Mouse (Mus musculus) neutrophil, adult 83 days (primary cell): Measurements from ENCODE around the gene Aaed1. TPM values are rescaled to one million over a fixed set of nuclear protein-coding genes. Genes with fewer than 3 reads are reported as not detected.

ENCODE experiments used
- total RNA-seq, 2 experiments: library from RNA; stranded (reverse); gene quantifications; one replicate each; pipeline ENCODE4 v1.2.4; 2023

The Aaed1 gene
- 10 to 100 TPM; 27.6 to 30.6 TPM for total RNA-seq

DNA sequence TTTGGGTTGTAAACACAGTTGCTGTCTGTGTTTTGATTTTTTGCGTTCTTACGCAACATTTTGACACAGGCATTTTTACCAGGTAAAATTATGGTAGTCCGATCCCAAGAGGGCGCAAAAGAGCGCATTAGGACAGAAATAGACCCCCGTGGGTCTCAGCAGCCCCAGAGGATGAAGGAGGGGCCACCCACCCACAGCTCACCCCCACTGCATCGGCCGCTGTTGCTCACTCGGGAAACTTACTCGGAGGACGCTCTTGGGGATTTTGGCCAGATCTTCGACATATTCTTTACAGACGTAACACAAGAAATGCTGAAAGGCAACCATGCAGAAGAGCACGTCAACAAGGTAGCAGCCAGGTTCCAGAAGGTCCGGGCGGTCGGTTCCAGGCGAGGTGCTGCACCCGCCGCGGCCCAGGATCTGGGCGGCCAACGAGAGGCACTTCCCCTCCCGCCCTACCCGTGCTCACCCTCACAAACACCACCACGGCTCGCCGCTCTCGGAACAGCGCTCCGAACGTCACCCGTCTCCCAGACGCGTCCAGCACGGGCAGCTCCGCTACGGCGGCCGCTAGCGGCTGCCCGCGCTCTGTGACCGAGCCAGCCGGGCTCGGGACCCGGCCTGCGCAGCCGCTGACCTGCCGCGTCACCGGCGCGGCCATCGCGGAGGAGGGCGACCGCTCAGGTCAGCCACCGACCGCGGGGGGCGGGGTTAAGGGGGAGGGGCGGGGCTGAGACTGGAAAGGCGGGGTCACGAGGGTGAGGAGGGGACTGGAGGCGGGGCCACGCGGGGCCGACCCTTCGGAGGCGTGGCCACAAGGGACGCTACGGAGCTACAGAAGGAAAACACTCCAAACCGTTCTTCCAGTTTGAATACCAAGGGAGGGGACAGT lies at the start of gene Aaed1:
TSS of gene Aaed1 (minus strand) at position 687 of the 892 bp plus-strand sequence.

DNA sequence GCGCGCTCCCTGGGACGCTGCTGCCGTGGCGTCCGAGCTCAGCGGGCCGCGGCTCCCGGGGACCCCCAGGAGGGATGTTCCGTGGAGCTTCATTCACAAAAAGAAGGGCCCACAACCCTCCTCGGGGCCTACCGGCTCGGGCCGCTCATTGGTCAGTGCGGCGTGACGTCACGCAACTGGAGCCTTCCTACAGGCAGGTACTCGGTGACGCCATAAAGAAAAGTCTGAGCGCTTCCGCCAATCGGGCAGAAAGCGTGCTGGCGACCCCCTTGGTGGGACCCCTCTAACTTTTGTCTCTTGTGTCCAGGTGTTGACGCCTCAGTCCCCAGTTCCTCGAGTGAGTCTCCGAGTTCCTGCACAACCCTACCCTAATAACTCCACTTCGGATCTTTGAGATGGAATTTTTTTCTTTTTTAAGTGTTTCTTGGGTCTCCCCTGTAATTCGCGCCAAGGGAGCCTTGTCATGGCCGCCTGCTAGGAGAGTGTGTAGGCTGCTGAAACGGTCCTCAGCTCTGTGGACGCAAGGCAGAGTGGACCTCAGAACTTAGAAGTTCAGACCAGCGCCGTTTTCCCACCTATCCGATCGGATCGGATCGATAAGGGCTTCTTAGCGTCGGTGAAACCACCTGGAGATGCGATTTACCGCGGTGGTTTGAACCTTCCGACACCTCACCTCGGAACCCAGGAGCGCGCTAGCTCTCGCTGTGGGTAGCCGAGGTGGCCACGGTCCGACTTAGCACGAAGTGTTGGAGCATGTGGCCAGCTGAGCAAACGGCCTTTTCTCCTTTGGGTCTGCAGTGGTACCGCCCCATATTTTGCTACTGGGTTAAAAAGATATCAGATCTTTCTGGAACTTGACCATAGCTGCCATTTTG lies 37.4 kb downstream of the Aaed1 start, which contains the start of gene Cdc14b:
TSS of gene Cdc14b (minus strand) at position 412 of the 875 bp plus-strand sequence.

Other genes starting within 250 kb of the Aaed1 start
- gene Hsd17b3, start 223.5 kb downstream of the Aaed1 start, total RNA-seq = not detected
- gene Slc35d2, start 183.3 kb downstream of the Aaed1 start, total RNA-seq = 10 to 100 TPM; 17.1 to 24.9 TPM
- gene Zfp367, start 159.5 kb downstream of the Aaed1 start, total RNA-seq = 10 to 100 TPM; 30.2 to 31.7 TPM
- 1 to 10 TPM; 2.8 to 3.7 TPM for gene Habp4, start 150.9 kb downstream of the Aaed1 start, total RNA-seq
- gene Cdc14b, start 37.4 kb downstream of the Aaed1 start, total RNA-seq = 1 to 10 TPM; 2.6 to 4.1 TPM
- gene Ctsl, start 58.2 kb upstream of the Aaed1 start, total RNA-seq = 100 to 1,000 TPM in 1 of 2 experiments, 10 to 100 TPM in 1; 79.0 to 107 TPM
- 1 to 10 TPM; 2.6 to 2.7 TPM for gene Cdk20, start 119.6 kb upstream of the Aaed1 start, total RNA-seq
- not detected for gene Fam240b, start 185.1 kb upstream of the Aaed1 start, total RNA-seq